Mouse (Mus musculus) frontal cortex, adult (tissue): ENCODE data around the gene Lamc2.
A peak's percentile ranks its signal among the peaks of the same experiment; 100 is the strongest.

Experiments used
- ATAC-seq: cut with Nextera tagmentation; 2 replicates; pipeline ENCODE4 v1.9.2; 2017; ENCODE audit warnings: mild to moderate bottlenecking, moderate library complexity, mixed read lengths; ENCODE audit not compliant: low TSS enrichment

The Lamc2 gene

DNA sequence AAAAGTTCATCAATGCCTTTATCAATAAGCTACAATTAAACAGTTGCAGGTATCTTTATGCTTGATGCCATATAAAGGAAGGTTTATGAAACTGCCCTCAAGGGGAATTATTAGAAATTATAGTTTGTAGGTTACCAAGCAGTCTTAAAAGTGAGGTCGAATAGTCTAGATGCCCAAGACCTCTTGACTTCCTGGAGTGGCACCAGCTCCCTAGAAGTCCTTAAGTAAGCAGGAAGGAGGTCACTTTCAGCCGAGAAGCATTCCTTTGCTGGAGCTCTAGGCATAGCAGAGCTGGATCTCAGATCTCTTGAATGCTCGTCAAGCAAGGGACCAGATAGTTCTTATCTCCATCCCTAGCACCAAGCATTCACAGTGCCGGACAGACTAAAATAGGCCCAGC lies 58.6 kb downstream of the Lamc2 start:
- ATAC-seq, result no peak

DNA sequence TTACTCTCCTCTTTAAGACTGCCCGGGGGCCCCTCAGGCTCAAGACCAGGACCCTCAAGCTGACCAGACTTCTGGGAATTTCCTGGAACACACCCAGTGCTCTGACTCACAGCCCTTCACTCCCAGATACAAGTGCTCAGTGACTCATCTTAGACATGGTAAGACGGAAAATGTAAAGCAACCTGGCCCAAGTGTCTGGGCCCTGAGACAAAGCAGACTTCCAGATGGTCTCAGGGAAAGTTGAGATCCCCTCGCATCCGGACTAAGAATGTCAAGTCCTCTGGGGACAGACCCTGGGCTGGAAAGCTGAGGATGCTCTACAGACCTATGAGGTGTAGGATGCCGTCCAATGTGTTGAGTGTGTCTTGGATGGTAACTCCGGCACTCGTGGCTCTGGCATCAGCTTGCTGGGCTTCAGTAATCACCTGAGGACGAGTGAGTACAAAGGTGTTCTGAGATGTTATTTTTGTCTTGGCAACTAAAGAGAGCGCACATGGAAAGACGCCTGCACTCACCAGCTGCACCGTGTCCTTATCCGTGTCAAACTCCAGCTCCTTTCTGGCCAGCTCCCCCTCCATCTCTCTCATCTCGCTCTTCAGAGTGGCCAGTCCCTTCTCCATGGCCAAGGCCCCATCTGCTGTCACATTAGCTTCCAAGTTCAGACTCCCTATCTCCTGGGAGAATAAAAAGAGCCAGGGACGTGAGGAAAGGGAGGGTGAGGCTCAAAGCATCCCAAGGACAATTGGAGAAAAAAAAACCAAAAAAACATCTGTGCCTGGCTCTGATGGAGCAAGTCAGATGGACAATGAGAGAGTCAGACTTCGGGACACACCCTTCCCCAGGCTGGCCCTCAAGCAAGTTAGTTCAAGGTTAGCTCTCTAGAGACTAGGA lies 59.5 kb downstream of the Lamc2 start:
- ATAC-seq, result peak; percentile 47; the same call in 1 of the 2 replicates

DNA sequence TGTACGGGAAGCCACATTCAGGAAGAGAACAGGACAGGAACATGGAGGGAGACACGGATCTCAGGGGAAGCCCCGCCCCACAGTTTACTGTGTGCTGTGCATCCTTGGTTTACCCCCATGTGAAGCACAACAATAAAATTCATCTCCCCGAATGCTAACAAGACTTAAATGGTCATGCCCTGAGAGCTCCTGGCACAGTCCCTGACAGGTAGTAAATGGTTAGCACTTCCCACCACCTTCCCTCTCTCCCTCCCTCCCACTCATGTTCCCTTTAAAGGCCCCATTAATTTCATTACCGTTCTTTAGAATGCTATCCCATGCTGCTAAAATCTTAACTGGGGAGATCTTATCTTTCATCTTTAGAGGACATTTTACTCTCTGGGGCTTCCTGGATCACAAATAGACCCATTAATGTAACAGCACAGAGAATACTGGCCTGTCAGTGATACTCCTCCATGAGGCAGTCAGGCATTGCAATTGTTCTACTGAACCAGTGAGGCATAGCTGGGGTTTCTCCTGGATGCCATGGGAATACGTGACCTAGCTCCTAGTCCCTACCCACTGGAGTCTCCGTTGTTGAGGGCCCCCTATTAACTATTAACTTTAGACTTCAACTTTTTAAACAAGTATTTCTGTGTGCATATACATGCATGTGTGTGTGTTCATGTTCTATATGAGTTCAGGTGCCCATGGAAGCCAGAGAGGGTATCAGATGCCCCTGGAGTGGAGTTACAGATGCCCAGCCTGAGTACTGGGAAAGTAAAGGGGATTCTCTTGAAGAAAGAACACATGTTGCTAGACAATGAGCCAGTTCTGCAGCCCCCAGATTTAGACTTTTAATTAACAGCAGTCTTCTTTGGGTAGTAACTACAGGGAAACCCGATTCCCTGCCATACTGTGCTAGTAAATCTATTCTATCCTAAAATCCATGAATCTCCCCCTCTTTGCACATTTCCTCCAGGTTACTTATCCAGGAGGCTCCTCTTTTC lies 60.7 kb downstream of the Lamc2 start:
- no peak for ATAC-seq

DNA sequence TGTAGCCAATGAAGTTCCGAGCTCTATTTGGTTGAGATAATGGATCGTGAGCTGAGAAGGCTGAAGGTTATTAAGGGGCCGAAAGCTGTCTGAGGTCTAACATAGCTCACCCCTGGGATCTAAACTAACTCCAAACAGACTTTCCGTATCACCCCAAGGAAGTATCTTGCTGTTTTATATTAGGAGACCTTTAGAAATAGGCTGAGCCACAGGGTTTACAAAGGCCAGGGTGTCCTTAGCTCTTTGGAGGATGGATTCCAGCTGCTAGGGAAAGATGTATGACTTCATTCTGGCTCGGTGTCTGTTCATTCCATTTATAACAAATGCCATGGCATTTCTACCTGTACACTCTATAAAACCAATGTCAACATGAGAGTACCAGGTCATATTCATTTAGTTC lies 61.7 kb downstream of the Lamc2 start:
- ATAC-seq, result no peak

DNA sequence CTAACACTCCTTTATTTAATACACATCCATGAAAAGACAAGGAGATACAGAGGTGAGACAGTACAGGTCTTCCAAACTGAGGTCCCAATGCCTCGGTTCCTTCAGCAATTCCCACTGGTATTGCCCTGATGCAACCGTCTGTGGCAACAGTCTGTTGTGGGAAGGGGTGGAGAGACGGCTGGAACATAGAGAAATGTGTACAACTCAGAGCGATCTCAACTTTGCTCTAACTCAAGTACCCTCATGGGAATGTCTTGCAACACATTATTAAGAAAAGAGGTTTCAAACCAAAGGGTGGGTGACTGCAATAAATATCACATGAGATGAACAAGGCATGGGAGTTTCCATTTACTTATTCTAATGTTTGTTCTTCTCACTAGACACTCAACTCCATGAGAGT lies 63.5 kb downstream of the Lamc2 start:
- no peak for ATAC-seq

DNA sequence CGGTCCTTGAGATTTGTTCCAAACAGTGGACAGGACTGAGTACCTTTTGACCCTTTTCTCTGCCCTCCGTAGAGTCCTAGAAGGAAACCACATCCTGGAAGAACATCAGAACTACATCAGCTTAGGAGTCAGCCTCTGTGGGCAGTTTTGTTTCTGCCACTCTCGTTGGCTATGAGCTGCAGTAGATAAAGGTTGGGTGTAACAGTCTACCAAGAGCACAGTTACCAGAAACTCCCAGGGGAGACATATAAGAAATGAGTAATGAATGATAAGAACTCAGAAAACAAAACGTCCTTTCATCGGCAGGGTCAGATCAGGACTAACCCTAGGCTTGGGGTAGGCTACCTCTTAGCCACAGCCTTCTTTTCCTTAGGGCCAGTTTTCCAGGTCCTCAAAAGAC lies 64.9 kb downstream of the Lamc2 start:
- ATAC-seq, result no peak

DNA sequence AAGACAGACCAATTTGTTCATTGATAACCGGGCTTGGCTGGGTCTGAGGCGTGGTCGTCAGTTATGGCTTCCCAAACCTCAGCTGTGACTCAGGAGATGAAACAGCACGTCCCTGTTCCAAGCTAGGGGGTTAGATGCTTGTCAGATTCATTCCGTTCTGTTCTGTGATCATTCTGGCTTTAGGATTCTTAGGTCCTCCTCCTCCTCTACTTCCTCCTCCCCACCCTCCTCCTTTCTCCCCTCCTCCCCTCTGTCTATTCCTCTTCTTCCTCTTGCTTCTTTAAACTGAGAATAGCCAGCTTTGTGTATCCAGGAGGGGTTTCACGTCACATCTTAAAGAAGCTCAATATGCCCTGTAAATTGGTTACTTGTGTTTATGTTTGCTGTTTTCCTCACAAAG lies 65.7 kb downstream of the Lamc2 start:
- ATAC-seq, result peak; percentile 60

DNA sequence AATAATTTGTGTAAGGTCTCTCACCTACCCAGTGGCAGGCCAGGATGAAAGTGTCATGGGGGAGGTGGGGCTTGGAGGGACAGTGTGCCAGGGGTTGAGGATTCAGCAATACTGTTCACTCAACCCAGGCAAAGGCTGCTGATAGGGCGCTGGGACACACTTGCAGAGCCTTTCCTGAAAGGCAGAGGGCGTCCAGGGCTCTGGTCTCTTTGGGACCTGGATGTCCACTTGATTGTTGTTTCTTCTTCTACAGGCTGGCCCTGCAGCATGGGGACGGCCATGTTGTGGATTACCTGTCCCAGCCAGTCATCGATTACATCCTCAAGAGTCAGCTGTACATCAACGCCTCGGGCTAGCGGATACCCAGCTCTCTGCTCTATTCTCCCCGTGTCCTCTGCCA lies 70.9 kb downstream of the Lamc2 start:
- no peak for ATAC-seq

DNA sequence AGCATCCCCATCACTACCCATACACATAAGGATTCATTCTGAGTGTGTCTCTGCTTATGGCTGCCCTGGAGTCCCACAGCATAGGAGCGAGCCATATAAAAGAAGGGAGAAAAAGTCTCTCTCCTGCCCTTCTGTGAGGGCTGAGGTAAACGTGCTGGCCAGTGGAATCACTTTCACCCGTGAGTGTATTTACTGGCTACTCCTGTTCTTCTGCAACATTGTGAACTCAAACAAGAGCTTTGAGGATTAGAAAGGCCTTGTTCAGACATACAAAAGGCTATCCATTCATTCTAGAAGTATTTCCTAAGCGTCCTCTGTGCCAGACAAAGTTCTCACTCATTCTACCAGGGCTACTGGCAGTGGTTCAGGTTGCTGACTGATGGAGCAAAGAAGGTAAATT lies 74.7 kb downstream of the Lamc2 start:
- no peak for ATAC-seq

DNA sequence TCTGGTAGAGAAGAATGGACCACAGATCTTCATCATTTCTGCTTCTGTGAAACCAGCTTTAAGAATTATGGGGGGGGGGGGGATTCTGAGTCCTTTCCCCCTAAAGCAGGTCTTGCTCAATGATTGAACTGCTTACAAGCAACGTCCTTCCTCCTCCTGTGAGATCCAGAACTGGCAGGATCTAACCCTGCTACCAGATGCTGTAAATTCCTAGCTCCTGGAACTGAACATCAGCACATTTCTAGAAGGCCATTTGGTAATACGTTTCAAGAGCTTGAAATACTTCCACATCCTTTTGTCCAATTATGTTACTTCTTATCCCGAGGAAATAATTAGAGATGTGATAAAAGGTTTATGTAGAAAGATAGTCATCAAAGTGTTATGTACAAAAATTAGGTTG lies 76.4 kb downstream of the Lamc2 start:
- no peak for ATAC-seq

DNA sequence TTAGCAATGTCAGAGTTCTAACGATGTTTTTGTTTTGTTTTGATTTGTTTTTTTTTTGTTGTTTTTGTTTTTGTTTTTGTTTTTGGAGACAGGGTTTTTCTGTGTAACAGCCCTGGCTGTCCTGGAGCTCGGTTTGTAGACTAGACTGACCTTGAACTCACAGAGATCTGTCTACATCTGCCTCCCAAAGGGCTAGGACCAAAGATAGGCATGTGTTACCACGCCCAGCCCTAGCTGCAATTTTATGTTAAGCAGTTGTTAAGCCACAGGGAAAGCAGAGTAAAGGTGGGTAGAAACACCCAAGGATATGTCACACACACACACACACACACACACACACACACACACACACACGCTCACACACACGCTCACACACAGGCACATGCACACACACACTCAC lies 76.9 kb downstream of the Lamc2 start:
- ATAC-seq, result no peak

DNA sequence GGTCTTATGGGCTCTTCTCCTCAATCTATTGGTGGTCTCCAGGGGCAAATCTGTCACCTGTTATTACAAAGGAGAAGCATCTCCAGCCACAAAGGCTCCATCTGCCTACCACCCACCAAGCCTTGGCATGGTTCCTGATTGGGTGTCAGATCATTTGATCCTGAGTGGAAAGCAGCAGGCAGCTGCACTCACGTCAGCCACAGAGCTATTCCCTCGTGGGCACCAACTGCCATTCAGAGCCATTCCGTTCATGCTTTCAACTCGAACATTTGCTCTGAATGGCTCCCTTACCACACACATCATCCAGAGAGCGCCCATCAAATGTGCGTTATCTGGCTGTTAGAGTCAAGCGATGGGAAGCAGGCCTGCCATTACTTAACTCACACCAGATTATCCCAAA lies 78.4 kb downstream of the Lamc2 start:
- peak; percentile 38; the same call in 1 of the 2 replicates for ATAC-seq

DNA sequence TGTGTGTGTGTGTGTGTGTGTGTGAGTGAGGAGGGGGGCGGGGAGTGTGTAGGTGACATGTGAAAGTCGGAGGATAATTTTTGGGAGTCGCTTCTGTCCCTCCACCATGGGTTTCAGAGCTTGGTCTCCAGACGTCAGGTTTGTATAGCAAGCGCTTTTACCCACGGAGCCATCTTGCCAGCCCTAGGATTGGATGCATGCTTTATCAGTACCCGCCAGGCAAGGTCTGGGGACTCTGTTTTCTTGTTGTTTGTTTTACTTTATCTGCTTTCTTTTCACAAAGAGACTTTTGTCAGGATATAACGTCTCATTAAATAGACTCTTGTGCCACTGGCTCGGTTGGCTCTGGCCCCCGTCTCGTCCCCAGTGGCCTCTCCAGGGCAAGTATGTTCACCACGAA lies 81.4 kb downstream of the Lamc2 start:
- ATAC-seq, result no peak

DNA sequence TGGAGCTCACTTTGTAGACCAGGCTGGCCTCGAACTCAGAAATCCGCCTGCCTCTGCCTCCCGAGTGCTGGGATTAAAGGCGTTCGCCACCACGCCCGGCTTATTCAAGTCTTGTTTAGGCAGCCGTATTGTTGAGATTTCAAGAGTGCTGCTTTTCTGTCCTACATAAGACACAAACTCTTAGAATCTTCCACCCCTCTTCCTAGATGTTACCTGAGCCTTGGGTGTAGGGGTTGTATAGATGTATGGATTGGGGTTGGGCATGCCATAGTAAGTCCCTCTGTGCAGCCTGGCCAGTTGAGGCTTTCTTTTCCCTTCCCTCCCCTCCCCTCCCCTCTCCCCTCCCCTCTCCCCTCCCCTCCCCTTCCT lies 83.1 kb downstream of the Lamc2 start:
- ATAC-seq, result no peak

DNA sequence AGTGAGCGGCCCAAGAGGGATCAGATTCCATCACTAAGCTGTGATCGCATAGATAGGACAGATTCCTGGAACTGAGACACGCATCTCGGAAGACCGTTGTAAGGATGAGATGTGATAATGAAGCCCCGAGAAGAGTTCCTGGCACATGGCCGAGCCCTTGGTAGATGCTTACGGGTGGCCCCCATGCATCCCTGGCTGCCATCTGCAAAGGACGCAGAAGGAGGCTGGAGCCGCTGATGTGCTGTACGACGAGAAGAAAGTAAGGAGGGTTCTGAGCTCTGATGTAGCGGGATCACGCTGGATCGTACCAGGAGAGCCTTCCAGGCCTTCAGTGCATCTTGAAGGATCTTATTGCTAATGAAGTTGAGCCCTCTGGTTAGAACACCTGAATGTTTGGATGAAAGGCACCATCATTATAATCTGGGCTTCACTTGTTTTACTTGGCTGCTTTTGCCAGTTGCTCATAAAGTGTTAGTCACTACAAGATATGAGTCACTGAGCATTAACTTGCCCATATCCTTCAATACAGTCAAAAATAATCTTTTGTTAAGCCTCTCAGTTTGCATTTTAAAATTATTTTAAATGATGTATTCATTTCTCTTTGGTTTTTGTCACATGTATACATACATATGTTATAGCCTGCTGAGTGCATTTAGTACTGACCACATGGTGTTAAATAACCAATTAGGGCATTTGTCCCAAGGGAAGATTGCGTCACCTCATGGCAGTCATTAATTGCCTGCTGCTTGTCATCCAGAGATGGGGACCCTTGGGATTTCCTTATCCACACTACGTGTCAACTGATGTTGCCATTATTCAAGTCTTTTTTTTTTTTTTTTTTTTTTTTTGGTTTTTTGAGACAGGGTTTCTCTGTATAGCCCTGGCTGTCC lies 83.7 kb downstream of the Lamc2 start:
- ATAC-seq, result no peak

DNA sequence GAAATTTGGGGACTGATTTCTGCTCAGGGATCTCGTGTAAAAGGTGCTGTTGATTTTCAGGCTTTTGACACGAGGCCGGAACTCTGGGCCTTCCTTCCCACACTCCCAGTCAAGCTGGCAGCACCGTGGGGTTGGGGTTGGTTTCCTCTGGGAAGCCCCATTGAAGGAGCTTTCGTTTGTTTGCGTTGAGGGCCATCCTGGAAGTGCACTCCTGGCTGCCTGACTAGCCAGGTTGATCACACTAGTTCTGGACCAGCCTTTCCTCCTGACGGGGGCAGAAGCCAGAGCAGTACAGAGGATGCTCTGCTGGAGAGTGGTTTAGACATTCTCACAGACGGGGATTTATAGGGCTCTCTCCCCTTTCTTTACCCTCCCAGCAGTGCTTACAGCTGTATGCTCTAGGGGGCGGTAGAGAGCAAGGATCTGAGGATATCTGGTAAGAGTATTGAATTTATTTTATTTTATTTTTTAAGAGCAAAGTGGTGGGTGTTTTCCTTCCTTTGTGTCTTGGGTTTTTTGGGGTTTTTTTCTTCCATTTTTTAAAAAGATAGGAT lies 84.8 kb downstream of the Lamc2 start:
- ATAC-seq, result peak; percentile 78

DNA sequence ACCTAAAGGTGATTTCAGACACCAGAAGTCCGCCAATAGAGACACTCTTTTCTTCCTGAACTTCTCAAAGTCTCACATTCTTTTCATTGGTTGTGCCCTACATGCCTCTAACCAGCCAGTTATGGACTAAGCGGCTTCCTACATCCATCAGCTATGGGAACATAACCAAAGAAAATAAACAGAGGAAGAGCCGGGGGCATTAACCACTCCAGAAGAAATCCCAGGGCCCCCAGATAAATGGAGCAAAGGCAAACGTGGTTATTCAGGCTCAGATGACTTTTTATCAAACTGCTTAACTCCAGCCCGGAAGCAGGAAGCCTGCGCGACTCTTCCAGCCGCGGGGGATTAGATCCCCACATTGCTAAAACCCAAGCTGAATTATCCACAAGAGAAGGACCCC lies 85.3 kb downstream of the Lamc2 start:
- no peak for ATAC-seq

DNA sequence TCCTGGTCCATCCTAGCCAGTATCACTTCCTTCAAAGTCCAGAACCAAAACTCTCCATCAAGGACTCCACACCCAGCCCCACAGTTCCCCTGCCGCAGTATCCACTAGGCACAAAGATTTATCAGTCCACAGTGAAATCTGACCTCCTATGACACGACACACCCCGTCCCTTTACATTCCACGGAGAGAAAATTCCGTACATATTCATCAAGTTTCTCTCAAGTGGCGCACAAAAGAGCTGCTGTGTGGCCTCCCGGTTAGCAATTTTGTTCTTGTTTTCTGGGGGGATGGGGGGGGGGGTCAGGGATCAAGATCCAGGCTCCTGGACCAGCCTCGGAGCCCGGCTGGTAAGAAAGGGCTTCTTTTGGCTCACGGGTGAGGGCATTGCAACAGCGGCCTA lies 87.7 kb downstream of the Lamc2 start:
- no peak for ATAC-seq

DNA sequence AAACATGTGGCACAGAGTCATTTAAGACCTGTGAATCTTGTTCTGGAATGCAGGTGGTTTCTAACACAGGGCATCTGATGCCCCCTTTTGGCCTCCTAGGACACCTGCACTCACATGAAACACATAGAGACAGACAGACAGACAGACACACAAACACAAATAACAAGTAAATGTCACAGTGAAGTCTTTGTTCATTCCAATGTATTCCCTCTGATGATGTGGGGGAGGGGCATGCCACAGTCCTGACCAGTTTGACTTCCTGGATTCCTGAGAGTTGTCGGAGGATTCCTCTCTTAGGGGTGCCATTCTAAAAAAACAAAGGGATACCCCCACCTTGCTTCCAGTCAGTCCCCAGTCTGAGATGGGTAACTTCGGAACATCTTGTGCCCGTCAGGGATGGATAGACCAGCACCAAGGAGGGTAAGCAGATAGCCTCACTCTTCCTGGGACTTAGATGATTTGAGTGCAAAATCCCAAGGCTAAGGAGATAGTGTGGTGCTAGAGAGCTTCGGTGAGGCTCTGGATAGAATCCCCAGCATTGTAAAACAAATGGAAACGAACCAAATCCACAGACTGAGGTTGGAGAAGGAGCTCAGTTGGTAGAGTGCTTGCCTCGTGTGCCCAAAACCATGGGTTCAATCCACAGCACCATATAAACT lies 89.1 kb downstream of the Lamc2 start:
- ATAC-seq, result no peak

DNA sequence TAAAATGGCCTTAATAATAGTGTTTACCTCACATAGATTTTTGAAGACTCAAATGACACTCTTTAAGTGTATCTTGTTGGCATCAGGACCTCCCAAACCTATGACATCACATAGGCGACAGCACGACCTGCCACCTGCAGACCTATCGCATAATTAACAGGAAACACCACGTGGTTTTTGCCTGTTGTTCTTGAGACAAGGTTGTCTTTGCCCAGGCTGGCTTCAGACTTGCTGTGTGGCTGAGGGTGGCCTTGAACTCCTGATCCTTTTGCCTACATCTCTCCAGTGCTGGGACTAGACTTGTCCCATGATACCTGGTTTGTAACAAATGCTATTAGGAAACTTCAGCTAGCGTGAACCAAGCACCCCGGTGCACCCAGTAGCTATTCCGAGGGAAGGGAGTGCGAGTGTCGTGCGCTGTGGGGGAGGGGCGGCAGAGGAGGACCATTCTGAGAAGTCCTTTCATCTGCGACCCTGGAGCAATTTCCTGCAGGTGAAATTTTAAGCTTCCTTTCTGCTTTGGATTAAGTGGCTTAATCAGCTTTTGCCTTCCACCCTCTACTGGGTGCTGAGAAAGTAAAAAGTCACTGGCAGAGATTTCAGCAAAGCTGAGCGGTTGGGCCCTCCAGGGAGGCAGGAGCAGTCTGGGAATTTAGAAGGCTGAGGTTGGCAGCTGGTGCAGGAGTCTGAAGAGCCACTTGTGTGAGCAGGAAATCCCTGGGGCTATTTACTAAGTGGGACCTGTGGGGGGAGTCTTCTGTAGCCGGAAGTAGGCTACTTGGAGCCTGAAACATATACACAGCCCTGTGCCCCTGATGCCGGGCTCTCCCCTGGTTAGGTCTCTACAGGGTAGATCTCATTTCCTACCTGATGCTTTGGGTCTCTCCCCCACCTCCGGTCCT lies 90.2 kb downstream of the Lamc2 start:
- ATAC-seq, result no peak
